Mouse (Mus musculus) 3134 (cell line): ENCODE data around the gene Chp1.
"Not testable (repeated sequence)": the region's sequence is repeated elsewhere in the genome, so short reads cannot be mapped to it uniquely, and the experiment has no call there.

Experiments
- DNase-seq: peaks from one replicate; pipeline ENCODE4 v3.0.0-alpha.2; 2011; ENCODE audit warnings: low spot score; ENCODE audit not compliant: insufficient read length; ENCODE audit errors: extremely low read depth

Gene Chp1

GRCm38 (mm10) chr2:119619002-119619401, 71.5 kb downstream of the Chp1 start:
- DNase-seq, result not testable (repeated sequence)

GRCm38 (mm10) chr2:119621302-119621701, 73.8 kb downstream of the Chp1 start:
- no peak for DNase-seq
